Mouse (Mus musculus) CD8-positive naive resting alpha-beta T cell, adult 2 months (primary cell): ENCODE measurements around the gene Zfp30.

ENCODE experiments used
- DNase-seq, 2 experiments: peaks; one replicate each; pipeline ENCODE4 v3.0.0; 2022; ENCODE audit warnings: low read depth in 2 of 2, low spot score in 2 of 2

Zfp30 gene

GRCm38 (mm10) chr7:29829804-29830203, 46.0 kb downstream of the Zfp30 start:
- no peak for DNase-seq

GRCm38 (mm10) chr7:29836816-29837215, 53.0 kb downstream of the Zfp30 start:
- DNase-seq, result no peak

- DNase-seq, result no peak
These were observed 55.5 kb downstream of the Zfp30 start for GRCm38 (mm10) chr7:29839256-29839655.

GRCm38 (mm10) chr7:29842105-29842504, 58.3 kb downstream of the Zfp30 start:
- no peak for DNase-seq
